Mouse (Mus musculus): ENCODE results near the gene Elovl7. TPM values are rescaled to one million over a fixed set of nuclear protein-coding genes. Genes with fewer than 3 reads are reported as not detected.

Gene Elovl7
- polyA plus RNA-seq, 1 experiment from 2014 or later, result 1.8 TPM

DNA sequence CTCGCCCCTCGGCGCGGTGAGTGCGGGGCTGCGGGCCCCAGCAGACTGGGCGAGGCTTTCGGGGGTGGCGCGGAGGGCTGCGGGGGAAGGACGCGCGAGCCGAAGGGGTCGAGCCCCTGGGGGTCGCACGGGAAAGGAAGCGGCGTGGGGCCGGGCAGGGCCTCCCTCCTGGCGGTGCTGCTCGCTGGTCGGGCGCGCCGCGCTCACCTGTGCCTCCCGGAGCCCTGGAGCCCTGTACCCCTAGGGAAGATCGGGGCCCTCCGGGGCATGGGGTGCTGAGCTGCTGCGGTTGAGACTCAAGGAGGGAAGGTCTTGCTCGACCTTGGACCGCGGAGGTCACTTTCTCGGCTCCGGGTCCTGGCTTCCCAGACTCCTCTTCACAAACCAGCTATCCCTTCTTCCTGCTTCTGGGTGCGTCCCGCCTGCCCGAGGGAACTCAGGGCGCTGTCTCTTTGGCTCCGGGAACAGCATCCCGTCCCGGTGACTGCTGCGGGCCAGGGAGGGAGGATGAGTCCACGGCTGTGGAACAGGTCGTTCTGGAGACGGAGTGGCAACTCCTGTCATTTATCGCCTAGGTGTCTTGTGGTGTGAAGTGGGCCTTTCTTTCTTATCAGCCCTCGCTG lies 392 bp downstream of the Elovl7 start:
- peak; percentile 78; the same call in 1 of the 2 replicates for ATAC-seq (replicated peaks; ENCODE audit: insufficient number of reproducible peaks, low FRiP score, low TSS enrichment, low read depth)
- Histone ChIP-seq H3K27me3 (ENCODE audit: control insufficient read depth, insufficient read depth, low read length) (peaks cover 20% of the 10 kb centered on the region), H3K4me2 (ENCODE audit: low read depth, low read length) (peak overlapping the region; percentile 100)

GRCm38 (mm10) chr13:108215231-108215780 lies 1.1 kb downstream of the Elovl7 start:
- Histone ChIP-seq H3K9ac (replicated peaks; ENCODE audit: low read length) (no peak overlapping the region), H3K4me1 (ENCODE audit: control insufficient read depth, insufficient read depth, low read length) (no peaks in the 10 kb centered on the region), H3K36me3 (replicated peaks; ENCODE audit: control insufficient read depth, insufficient read depth, low read depth, low read length) (no peaks in the 10 kb centered on the region), H3K4me3 (ENCODE audit: low read depth, low read length) (peak overlapping the region; percentile 68), H3K4me2 (ENCODE audit: low read depth, low read length) (peak overlapping the region; percentile 100), H3K27ac (replicated peaks; ENCODE audit: low read depth, low read length) (no peak overlapping the region), H3K27me3 (ENCODE audit: control insufficient read depth, insufficient read depth, low read length) (peaks cover 20% of the 10 kb centered on the region), H3K9me3 (replicated peaks; ENCODE audit: control insufficient read depth, low read length) (no peaks in the 10 kb centered on the region)
- ATAC-seq (replicated peaks; ENCODE audit: insufficient number of reproducible peaks, low FRiP score, low TSS enrichment, low read depth), result no peak
- peak; percentile 33 for DNase-seq (ENCODE audit: low spot score)
- WGBS, result 4% methylated on average over 12 of the region's 12 CpGs

More for the DNA sequence above, 392 bp downstream of the Elovl7 start:
- no peak for DNase-seq (ENCODE audit: low spot score)
- H3K4me3 ChIP-seq (ENCODE audit: low read depth, low read length), result peak overlapping the region; percentile 68
- peak overlapping the region; percentile 63 for H3K9ac ChIP-seq (replicated peaks; ENCODE audit: low read length)
- no peaks in the 10 kb centered on the region for H3K9me3 ChIP-seq (replicated peaks; ENCODE audit: control insufficient read depth, low read length)
- H3K4me1 ChIP-seq (ENCODE audit: control insufficient read depth, insufficient read depth, low read length), result no peaks in the 10 kb centered on the region
- no peaks in the 10 kb centered on the region for H3K36me3 ChIP-seq (replicated peaks; ENCODE audit: control insufficient read depth, insufficient read depth, low read depth, low read length)
- no peak overlapping the region for H3K27ac ChIP-seq (replicated peaks; ENCODE audit: low read depth, low read length)
- under 1% methylated on average over 27 of the region's 50 CpGs for WGBS

DNA sequence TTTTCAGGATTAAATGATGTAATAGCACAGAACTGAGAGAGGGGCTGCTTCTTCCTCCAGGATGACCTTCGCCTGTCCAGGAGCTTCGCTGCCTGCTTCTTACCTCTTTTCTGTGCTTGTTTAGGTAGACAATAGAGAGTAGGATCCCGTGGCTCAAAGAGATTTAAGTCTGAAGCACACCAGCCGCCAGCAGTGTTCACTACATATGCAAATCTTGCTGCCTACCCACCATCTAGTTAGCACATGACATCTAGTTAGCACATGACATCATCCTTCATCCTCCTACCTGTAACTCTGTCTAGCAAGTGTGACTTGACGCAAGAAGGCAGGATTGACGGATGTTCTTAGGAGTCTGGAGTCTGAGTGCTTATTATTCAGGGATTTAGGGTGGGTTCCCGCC lies 5.6 kb downstream of the Elovl7 start:
- Histone ChIP-seq H3K4me3 (ENCODE audit: low read depth, low read length) (no peak overlapping the region), H3K27ac (replicated peaks; ENCODE audit: low read depth, low read length) (no peak overlapping the region), H3K36me3 (replicated peaks; ENCODE audit: control insufficient read depth, insufficient read depth, low read depth, low read length) (no peaks in the 10 kb centered on the region), H3K9ac (replicated peaks; ENCODE audit: low read length) (no peak overlapping the region), H3K4me1 (ENCODE audit: control insufficient read depth, insufficient read depth, low read length) (no peaks in the 10 kb centered on the region), H3K4me2 (ENCODE audit: low read depth, low read length) (no peak overlapping the region), H3K9me3 (replicated peaks; ENCODE audit: control insufficient read depth, low read length) (no peaks in the 10 kb centered on the region), H3K27me3 (ENCODE audit: control insufficient read depth, insufficient read depth, low read length) (peaks cover 9% of the 10 kb centered on the region)
- no peak for DNase-seq (ENCODE audit: low spot score)
- no peak for ATAC-seq (replicated peaks; ENCODE audit: insufficient number of reproducible peaks, low FRiP score, low TSS enrichment, low read depth)
- WGBS, result 72% methylated on average over 7 of the region's 7 CpGs

GRCm38 (mm10) chr13:108229191-108229590 lies 15.0 kb downstream of the Elovl7 start:
- no peak overlapping the region for H3K27ac ChIP-seq (replicated peaks; ENCODE audit: low read depth, low read length)
- no peaks in the 10 kb centered on the region for H3K36me3 ChIP-seq (replicated peaks; ENCODE audit: control insufficient read depth, insufficient read depth, low read depth, low read length)
- DNase-seq (ENCODE audit: low spot score) (no peak), ATAC-seq (replicated peaks; ENCODE audit: insufficient number of reproducible peaks, low FRiP score, low TSS enrichment, low read depth) (no peak)
- no peaks in the 10 kb centered on the region for H3K9me3 ChIP-seq (replicated peaks; ENCODE audit: control insufficient read depth, low read length)
- H3K27me3 ChIP-seq (ENCODE audit: control insufficient read depth, insufficient read depth, low read length), result no peaks in the 10 kb centered on the region
- WGBS, result 67% methylated on average over 3 of the region's 3 CpGs
- no peak overlapping the region for H3K4me3 ChIP-seq (ENCODE audit: low read depth, low read length)
- H3K4me2 ChIP-seq (ENCODE audit: low read depth, low read length), result no peak overlapping the region
- no peaks in the 10 kb centered on the region for H3K4me1 ChIP-seq (ENCODE audit: control insufficient read depth, insufficient read depth, low read length)
- no peak overlapping the region for H3K9ac ChIP-seq (replicated peaks; ENCODE audit: low read length)

- ATAC-seq (replicated peaks; ENCODE audit: insufficient number of reproducible peaks, low FRiP score, low TSS enrichment, low read depth), result no peak
Measured at GRCm38 (mm10) chr13:108229634-108230330, 15.6 kb downstream of the Elovl7 start.

GRCm38 (mm10) chr13:108240012-108240411 lies 25.8 kb downstream of the Elovl7 start:
- 72% methylated on average over 4 of the region's 4 CpGs for WGBS
- no peak for ATAC-seq (replicated peaks; ENCODE audit: insufficient number of reproducible peaks, low FRiP score, low TSS enrichment, low read depth)
- H3K4me1 ChIP-seq (ENCODE audit: control insufficient read depth, insufficient read depth, low read length), result no peaks in the 10 kb centered on the region

More at GRCm38 (mm10) chr13:108229634-108230330, 15.6 kb downstream of the Elovl7 start:
- H3K36me3 ChIP-seq (replicated peaks; ENCODE audit: control insufficient read depth, insufficient read depth, low read depth, low read length), result no peaks in the 10 kb centered on the region
- no peak overlapping the region for H3K4me3 ChIP-seq (ENCODE audit: low read depth, low read length)
- DNase-seq (ENCODE audit: low spot score), result no peak
- no peak overlapping the region for H3K27ac ChIP-seq (replicated peaks; ENCODE audit: low read depth, low read length)
- no peak overlapping the region for H3K9ac ChIP-seq (replicated peaks; ENCODE audit: low read length)
- H3K27me3 ChIP-seq (ENCODE audit: control insufficient read depth, insufficient read depth, low read length), result no peaks in the 10 kb centered on the region
- 76% methylated on average over 6 of the region's 6 CpGs for WGBS
- H3K4me1 ChIP-seq (ENCODE audit: control insufficient read depth, insufficient read depth, low read length), result no peaks in the 10 kb centered on the region
- no peaks in the 10 kb centered on the region for H3K9me3 ChIP-seq (replicated peaks; ENCODE audit: control insufficient read depth, low read length)
- H3K4me2 ChIP-seq (ENCODE audit: low read depth, low read length), result no peak overlapping the region

GRCm38 (mm10) chr13:108241715-108242114 lies 27.5 kb downstream of the Elovl7 start:
- DNase-seq (ENCODE audit: low spot score) (no peak), ATAC-seq (replicated peaks; ENCODE audit: insufficient number of reproducible peaks, low FRiP score, low TSS enrichment, low read depth) (no peak)
- H3K9ac ChIP-seq (replicated peaks; ENCODE audit: low read length), result no peak overlapping the region
- no peak overlapping the region for H3K4me3 ChIP-seq (ENCODE audit: low read depth, low read length)
- 75% methylated on average over 5 of the region's 5 CpGs for WGBS
- H3K4me1 ChIP-seq (ENCODE audit: control insufficient read depth, insufficient read depth, low read length), result no peaks in the 10 kb centered on the region
- H3K27me3 ChIP-seq (ENCODE audit: control insufficient read depth, insufficient read depth, low read length), result no peaks in the 10 kb centered on the region
- H3K4me2 ChIP-seq (ENCODE audit: low read depth, low read length), result no peak overlapping the region
- H3K9me3 ChIP-seq (replicated peaks; ENCODE audit: control insufficient read depth, low read length), result no peaks in the 10 kb centered on the region
- H3K36me3 ChIP-seq (replicated peaks; ENCODE audit: control insufficient read depth, insufficient read depth, low read depth, low read length), result no peaks in the 10 kb centered on the region
- no peak overlapping the region for H3K27ac ChIP-seq (replicated peaks; ENCODE audit: low read depth, low read length)

More at GRCm38 (mm10) chr13:108240012-108240411, 25.8 kb downstream of the Elovl7 start:
- Histone ChIP-seq H3K9me3 (replicated peaks; ENCODE audit: control insufficient read depth, low read length) (no peaks in the 10 kb centered on the region), H3K27me3 (ENCODE audit: control insufficient read depth, insufficient read depth, low read length) (no peaks in the 10 kb centered on the region), H3K4me2 (ENCODE audit: low read depth, low read length) (no peak overlapping the region), H3K4me3 (ENCODE audit: low read depth, low read length) (no peak overlapping the region), H3K27ac (replicated peaks; ENCODE audit: low read depth, low read length) (no peak overlapping the region), H3K36me3 (replicated peaks; ENCODE audit: control insufficient read depth, insufficient read depth, low read depth, low read length) (no peaks in the 10 kb centered on the region), H3K9ac (replicated peaks; ENCODE audit: low read length) (no peak overlapping the region)
- DNase-seq (ENCODE audit: low spot score), result no peak
